Mouse (Mus musculus) cerebellum, adult 2 months (tissue): Measurements from ENCODE around the gene Lrrc41. TPM values are rescaled to one million over a fixed set of nuclear protein-coding genes. Genes with fewer than 3 reads are reported as not detected.

ENCODE experiments used
- DNase-seq, 2 experiments: peaks; one replicate each; pipeline ENCODE4 v3.0.0; 2021
- H3K27ac ChIP-seq: fragments of 200-500 bp; 2 replicates; pipeline ENCODE4 v1.5.1; 2012; ENCODE audit warnings: low read length, control low read depth, inconsistent platforms; ENCODE audit not compliant: insufficient read depth
- H3K27me3 ChIP-seq: fragments of 200-500 bp; 2 replicates; pipeline ENCODE4 v1.6.1; 2012; ENCODE audit warnings: inconsistent platforms, mild to moderate bottlenecking, low read length, moderate library complexity; ENCODE audit not compliant: control insufficient read depth, insufficient read depth
- H3K4me1 ChIP-seq: fragments of 200-500 bp; 2 replicates; pipeline ENCODE4 v1.6.1; 2011; ENCODE audit warnings: low read length; ENCODE audit not compliant: control insufficient read depth, insufficient read depth
- H3K4me3 ChIP-seq: fragments of 200-500 bp; replicated peaks from 2 replicates; pipeline ENCODE3; 2011; ENCODE audit warnings: mild to moderate bottlenecking, low read depth, low read length, control low read depth; ENCODE audit not compliant: insufficient read depth
- CTCF ChIP-seq: fragments of 200-500 bp; IDR thresholded peaks from 2 replicates; pipeline ENCODE4 v1.5.1; 2011; ENCODE audit warnings: low read depth, mild to moderate bottlenecking, control low read depth, low read length, moderate library complexity, borderline replicate concordance; ENCODE audit not compliant: insufficient read depth
- POLR2A ChIP-seq: fragments of 200-500 bp; IDR thresholded peaks from 2 replicates; pipeline ENCODE4 v1.6.1; 2011; ENCODE audit warnings: low read length, control low read depth, borderline replicate concordance; ENCODE audit not compliant: insufficient read depth
- whole genome bisulfite sequencing: fragments of 180-500 bp; shearing (Covaris S2); methylation state at CpG from one replicate; pipeline ENCODE4 v1.1.7; 2018; 5-methylcytosine and 5-hydroxymethylcytosine counted together
- polyA plus RNA-seq: library from polyadenylated mRNA; depleted of rRNA; stranded (reverse); fragments of >200 nt; gene quantifications from 2 replicates; pipeline ENCODE4 v1.2.3, GENCODE M21; 2012

Lrrc41 gene
- polyA plus RNA-seq, 1 experiment, result 34.6 TPM

DNA sequence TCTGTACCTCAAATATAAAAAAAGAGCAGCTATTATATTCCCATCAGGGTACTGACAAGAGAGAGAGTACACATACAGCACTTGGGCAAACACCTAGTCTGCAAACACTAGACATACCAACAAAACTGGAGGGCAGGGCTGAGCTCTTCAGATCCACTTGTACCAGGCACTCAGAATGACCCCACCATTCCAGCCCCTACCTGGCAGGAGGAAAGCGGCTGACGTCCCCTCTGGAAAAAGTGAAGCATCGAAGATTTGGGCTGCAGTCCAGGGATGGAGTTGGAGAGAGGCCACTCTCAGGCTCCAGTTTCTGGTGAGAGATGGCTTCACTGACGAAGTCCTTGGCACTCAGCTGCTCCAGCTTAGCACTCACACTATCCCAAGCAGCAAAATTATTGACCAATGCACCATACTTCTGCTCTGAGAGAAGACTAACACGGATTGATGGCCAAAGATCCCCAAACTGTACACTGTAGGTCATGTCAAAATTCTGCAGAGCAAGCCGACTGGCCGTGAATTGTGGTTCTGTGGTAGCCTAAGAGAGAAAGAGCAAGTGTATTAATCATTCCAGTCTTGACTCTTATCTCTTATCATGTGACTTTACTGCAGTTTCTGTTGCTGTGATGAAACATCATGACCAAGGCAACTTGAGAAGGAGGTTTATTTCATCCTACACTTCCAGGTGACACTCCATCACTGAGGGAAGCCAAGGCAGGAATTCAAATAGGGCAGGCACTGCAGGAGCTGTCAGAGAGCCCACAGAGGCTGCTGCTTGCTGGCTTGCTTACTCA is 26.7 kb upstream of the Lrrc41 start:
- Histone ChIP-seq H3K27ac (no peak overlapping the region), H3K27me3 (no peaks in the 10 kb centered on the region), H3K4me3 (no peak overlapping the region), H3K4me1 (no peaks in the 10 kb centered on the region)
- WGBS, result 44% methylated on average over 7 of the region's 7 CpGs
- no peak for DNase-seq
- TF ChIP-seq CTCF, result no peak
- TF ChIP-seq POLR2A, result no peak

DNA sequence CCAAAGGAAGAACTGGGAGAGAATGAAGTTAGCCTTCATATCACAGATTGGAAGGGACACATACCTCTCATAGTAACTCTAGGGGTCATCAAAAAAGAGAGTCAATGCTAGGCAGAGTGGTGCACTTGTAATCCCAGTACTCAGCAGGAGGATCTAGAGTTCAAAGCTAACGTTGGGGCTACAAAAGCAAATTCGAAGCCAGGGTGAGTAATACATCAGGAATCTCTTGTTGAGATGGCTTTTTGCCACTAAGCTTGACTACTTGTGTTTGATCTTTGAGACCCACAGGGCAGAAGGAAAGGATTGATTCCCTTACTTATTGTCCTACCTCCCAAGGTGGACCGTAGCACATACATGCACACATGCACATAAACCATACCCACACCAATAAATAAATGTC is 25.9 kb upstream of the Lrrc41 start:
- 80% methylated on average over 3 of the region's 3 CpGs for WGBS
- TF ChIP-seq POLR2A (no peak), CTCF (no peak)
- no peak for DNase-seq
- no peak overlapping the region for H3K4me3 ChIP-seq
- H3K27me3 ChIP-seq, result no peaks in the 10 kb centered on the region
- H3K27ac ChIP-seq, result no peak overlapping the region
- no peaks in the 10 kb centered on the region for H3K4me1 ChIP-seq

DNA sequence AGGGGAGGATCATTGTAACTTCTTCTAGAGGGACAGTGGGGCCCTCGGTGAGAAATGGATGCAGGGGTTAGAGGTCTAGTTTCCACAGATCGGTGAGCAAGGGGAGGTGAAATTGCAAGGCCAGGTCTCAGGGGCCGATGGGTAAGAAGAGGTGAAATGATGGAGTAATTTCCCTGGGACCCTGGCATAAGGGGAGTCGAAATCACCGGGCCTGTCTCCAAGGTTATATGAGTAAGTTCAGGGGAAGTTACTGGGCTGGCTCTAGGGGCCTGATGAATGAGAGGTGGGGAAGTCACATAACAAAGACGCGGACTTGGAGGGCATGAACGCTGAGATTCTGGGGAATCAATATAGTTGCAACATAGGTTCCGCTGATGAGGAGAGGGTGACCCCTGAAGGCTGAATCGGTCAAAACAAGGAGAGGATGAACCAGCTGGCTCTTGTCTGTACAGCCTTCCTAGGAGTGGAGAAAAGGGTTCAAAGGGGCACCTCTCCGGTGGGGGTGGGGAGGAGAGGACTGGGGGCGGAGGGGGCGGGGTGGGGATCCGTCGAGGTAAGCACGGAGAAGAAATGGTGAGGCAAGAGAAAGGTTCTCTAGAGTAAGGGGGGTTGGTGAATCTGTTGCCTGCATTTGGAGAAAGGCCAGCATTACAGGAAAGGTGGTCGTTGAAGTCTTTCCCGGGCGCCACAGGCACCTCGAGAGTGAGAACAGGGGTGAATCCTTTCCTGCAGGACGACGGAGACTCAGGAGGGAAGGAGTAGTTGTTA is 22.4 kb upstream of the Lrrc41 start:
- Histone ChIP-seq H3K27ac (no peak overlapping the region), H3K4me3 (peak overlapping the region; percentile 94), H3K4me1 (no peaks in the 10 kb centered on the region), H3K27me3 (no peaks in the 10 kb centered on the region)
- DNase-seq, result peak; percentile 38 to 48
- 10% methylated on average over 22 of the region's 22 CpGs for WGBS
- TF ChIP-seq CTCF (peak; percentile 38; the same call in 1 of the 2 replicates), POLR2A (no peak)

DNA sequence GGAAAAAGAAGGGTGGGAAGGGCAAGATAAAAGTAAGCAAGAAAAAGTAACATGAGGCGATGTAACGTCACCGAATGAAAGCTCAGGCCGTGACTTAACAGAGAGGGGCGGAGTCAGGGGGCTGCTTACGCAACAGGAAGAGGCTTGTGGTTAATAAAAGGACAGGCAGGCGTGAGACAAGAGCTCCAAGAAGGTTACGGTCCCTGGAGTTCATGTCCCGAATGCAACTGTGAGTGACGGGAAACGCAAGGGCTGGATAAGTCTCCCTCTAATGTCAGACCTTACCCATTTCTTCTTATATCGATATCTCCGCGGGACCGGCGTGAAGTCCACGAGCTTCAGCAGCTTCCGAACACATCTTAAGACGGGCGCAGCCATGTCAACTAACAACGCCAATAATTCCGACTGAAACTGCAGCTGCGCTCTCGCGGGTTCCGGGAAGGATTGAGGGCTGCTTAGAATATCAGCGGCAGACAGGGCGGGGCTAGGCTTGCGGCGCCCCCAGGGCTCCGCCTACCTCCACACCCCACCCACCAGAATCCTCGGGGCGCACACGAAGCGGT is 21.6 kb upstream of the Lrrc41 start, which contains the start of gene Nsun4:
Nsun4 (minus strand) TSS at position 478 of the 563 bp plus-strand sequence.
- Histone ChIP-seq H3K4me1 (no peaks in the 10 kb centered on the region), H3K27ac (peak within 1 kb of the TSS; percentile 70), H3K27me3 (no peaks in the 10 kb centered on the region), H3K4me3 (peak within 1 kb of the TSS; percentile 94)
- TF ChIP-seq CTCF, result no peak
- TF ChIP-seq POLR2A, result peak; percentile 66; the same call in 1 of the 2 replicates
- DNase-seq, result peak; percentile 89 to 90
- under 1% methylated on average over 35 of the region's 35 CpGs for WGBS

DNA sequence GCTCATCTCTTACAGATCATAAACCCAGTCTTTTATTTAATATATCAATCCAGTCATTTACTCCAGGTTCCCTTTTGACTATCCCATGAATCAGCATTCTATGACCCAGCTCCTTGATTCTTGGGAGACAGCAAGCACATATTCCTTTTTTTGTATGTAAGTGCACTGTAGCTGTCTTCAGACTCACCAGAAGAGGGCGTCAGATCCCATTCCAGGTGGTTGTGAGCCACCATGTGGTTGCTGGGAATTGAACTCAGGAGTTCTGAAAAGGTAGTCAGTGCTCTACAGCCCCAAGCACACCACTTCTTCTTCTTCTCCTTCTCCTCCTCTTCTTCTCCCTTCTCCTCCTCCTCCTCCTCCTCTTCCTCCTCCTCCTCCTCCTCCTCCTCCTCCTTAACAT is 17.5 kb upstream of the Lrrc41 start:
- Histone ChIP-seq H3K4me3 (no peak overlapping the region), H3K4me1 (no peaks in the 10 kb centered on the region), H3K27ac (no peak overlapping the region), H3K27me3 (no peaks in the 10 kb centered on the region)
- no peak for DNase-seq
- WGBS, result 0% methylated on average over 1 of the region's 1 CpGs
- TF ChIP-seq CTCF (no peak), POLR2A (no peak)

DNA sequence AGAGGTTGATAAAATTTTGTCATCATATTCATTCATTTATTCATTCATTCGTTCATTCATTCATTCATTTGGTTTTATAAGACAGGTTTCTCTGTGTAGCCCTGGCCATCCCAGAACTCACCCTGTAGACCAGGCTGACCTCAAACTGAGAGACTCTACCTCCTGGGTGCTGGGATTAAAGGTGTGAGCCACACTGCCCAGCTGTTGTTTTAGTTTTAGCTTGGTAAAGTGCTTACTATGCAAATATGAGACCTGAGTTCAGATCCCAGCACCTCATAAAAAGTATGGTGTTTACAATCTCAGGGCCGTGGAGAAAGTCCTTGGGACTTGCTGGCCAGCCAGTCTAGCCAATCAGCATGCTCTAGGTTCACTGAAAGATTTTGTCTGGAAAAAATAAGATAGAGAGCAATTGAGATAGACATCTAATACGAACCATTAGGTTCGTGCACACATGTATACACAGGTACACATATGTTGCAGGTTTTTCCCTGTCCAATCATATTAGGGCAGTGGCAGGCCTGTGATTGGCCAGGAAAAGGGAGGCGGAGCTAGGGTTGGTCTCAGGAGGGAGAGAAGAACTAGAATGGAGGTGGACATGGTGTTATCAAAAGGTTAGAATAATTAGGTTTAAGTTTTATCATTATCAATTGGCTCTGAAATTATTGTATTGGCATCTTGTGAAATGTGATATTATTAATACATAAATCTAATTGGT is 15.9 kb upstream of the Lrrc41 start:
- DNase-seq, result no peak
- Histone ChIP-seq H3K27me3 (no peaks in the 10 kb centered on the region), H3K27ac (no peak overlapping the region), H3K4me1 (no peaks in the 10 kb centered on the region), H3K4me3 (no peak overlapping the region)
- TF ChIP-seq CTCF, result no peak
- no peak for TF ChIP-seq POLR2A
- WGBS, result 81% methylated on average over 5 of the region's 5 CpGs

DNA sequence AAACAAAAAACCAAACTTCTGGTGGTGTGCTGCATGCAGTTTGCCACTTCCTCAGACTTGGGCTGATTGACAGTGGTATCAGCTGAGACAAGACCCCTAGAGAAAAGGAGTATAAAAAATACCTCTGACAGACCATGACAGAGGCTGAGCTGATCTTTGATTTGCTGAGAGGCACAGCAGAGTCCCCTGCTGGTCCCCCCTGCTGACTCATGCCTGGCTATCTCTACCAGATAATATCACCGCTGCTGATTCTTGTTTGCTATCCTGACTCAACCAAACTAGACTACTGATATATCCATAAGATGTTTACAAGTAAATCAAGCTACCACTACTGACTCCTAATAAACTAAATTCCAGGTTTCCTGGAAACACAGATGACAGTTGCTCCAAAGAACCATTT is 11.2 kb upstream of the Lrrc41 start:
- WGBS, result 23% methylated on average over 1 of the region's 1 CpGs
- DNase-seq, result no peak
- H3K4me1 ChIP-seq, result no peaks in the 10 kb centered on the region

More for the DNA sequence above, 11.2 kb upstream of the Lrrc41 start:
- no peak for TF ChIP-seq CTCF
- no peak for TF ChIP-seq POLR2A
- Histone ChIP-seq H3K27me3 (no peaks in the 10 kb centered on the region), H3K27ac (no peak overlapping the region), H3K4me3 (no peak overlapping the region)
